ENCODE assay signal across 18 mouse cellular contexts in the genomic region with DNA sequence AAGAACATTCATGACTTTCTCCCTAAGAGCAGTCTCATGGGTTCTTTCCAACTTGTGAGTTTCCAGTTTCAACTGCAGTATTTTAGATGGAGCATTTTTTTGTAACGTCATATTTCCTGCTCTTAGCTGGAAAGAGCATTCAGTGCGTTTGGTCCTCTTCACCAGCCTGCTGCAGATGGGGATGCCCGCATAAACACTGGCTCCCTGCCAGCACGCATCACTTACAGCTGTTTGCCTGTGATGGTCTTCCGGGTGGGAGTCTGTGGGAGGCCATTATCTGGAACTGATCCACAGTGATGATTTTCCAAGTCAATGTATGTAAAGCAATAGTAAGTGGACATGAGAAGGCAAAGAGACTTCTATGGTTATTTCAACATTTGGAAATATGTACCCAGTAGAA.
DNase-seq lines count a peak whose midpoint lies in the region; ATAC-seq lines count a peak whose summit lies in the region.
"Had no signal": no experiment of that assay in that cellular context is flagged by ENCODE, and none has a peak within 500 bp of the region (broad histone marks: within the 10 kb centered on the region; RNA-seq: fewer than 3 reads in every experiment).

No protein-coding gene starts in this region.

- DNase-seq in frontal cortex, adult 2 months (ENCODE audit: extremely low spot score in 1 of 2, low spot score in 1 of 2), result no peak
- DNase-seq in lung, postnatal 25 days (ENCODE audit: low spot score), result no peak
- peak; percentile 23 for DNase-seq in right cerebral cortex, postnatal 4 days
- DNase-seq in right cerebral cortex, postnatal 36 days (ENCODE audit: low spot score in 2 of 2), result no peak
- no peak for DNase-seq in spleen, adult 18-20 months
- DNase-seq: adrenal gland, postnatal 36 days; B cell, adult 2 months; cerebellum, adult 8-10 months; gastrocnemius, postnatal 14 days; heart, adult 2 months; heart, postnatal 4 days; kidney, adult 18-20 months; liver had no signal

- no peaks in the 10 kb centered on the region for H3K27me3 ChIP-seq in lung, embryonic 15.5 days

- 35% methylated on average over 5 of the region's 5 CpGs for WGBS in lung, embryonic 15.5 days

- no peaks in the 10 kb centered on the region for H3K9me3 ChIP-seq in lung, embryonic 15.5 days

- H3K9ac ChIP-seq in lung, embryonic 15.5 days, result no peak overlapping the region

- no peak overlapping the region for H3K27ac ChIP-seq in lung, embryonic 15.5 days
- H3K27ac ChIP-seq: heart, adult 2 months; kidney, postnatal 0 days; macrophage had no signal

- H3K36me3 ChIP-seq in lung, embryonic 15.5 days, result no peaks in the 10 kb centered on the region

- no peak overlapping the region for H3K4me3 ChIP-seq in lung, embryonic 15.5 days
- H3K4me3 ChIP-seq: heart, adult 2 months had no signal

- H3K4me2 ChIP-seq in lung, embryonic 15.5 days, result no peak overlapping the region
- H3K4me2 ChIP-seq: midbrain, embryonic 11.5 days had no signal

- H3K4me1 ChIP-seq in lung, embryonic 15.5 days, result no peaks in the 10 kb centered on the region

- ATAC-seq in frontal cortex, adult (ENCODE audit: low TSS enrichment), result 0 out of 2 replicates have a peak, but pooled peaks have one; percentile 5
- ATAC-seq in lung, embryonic 15.5 days (ENCODE audit: borderline replicate concordance, extremely low read depth, low FRiP score, low TSS enrichment), result peak; percentile 80; the same call in 1 of the 2 replicates
